Mouse (Mus musculus) kidney, embryonic 14.5 days (tissue): ENCODE measurements at regions not wholly inside any gene's neighbourhood (a gene's known extent, or its start where the extent isn't known, plus 50 kb on each side); places are given as distances from the start of the nearest gene placed in this dataset.

Source experiments
- ATAC-seq: fragments of 200-750 bp; cut with Nextera tagmentation; 2 replicates; pipeline ENCODE4 v1.8.0; 2017; ENCODE audit warnings: moderate number of reproducible peaks, mild to moderate bottlenecking, moderate TSS enrichment, moderate library complexity; ENCODE audit not compliant: low FRiP score, low TSS enrichment
- H3K27ac ChIP-seq: fragments of 300-500 bp; sonication (generic); 2 replicates; pipeline ENCODE4 v1.5.1; 2014; ENCODE audit warnings: low read depth, mild to moderate bottlenecking, low read length, moderate library complexity, mixed read lengths
- H3K27me3 ChIP-seq: fragments of 300-500 bp; sonication (generic); 2 replicates; pipeline ENCODE4 v1.6.1; 2014; ENCODE audit warnings: mild to moderate bottlenecking, low read length; ENCODE audit not compliant: control insufficient read depth, insufficient read depth
- H3K36me3 ChIP-seq: fragments of 300-500 bp; sonication (generic); 2 replicates; pipeline ENCODE4 v1.6.1; 2014; ENCODE audit warnings: low read length, mixed read lengths; ENCODE audit not compliant: control insufficient read depth, insufficient read depth
- H3K4me1 ChIP-seq: fragments of 300-500 bp; sonication (generic); 2 replicates; pipeline ENCODE4 v1.6.1; 2014; ENCODE audit warnings: low read length, mixed read lengths; ENCODE audit not compliant: control insufficient read depth, insufficient read depth
- H3K4me2 ChIP-seq: fragments of 300-500 bp; sonication (generic); replicated peaks from 2 replicates; pipeline ENCODE4 v1.6.1; 2014; ENCODE audit warnings: low read depth, mild to moderate bottlenecking, low read length
- H3K4me3 ChIP-seq: fragments of 300-500 bp; sonication (generic); 2 replicates; pipeline ENCODE4 v1.5.1; 2014; ENCODE audit warnings: mild to moderate bottlenecking, low read length
- H3K9ac ChIP-seq: fragments of 300-500 bp; sonication (generic); 2 replicates; pipeline ENCODE4 v1.6.1; 2014; ENCODE audit warnings: low read depth, mild to moderate bottlenecking, low read length, moderate library complexity
- H3K9me3 ChIP-seq: fragments of 300-500 bp; sonication (generic); 2 replicates; pipeline ENCODE4 v1.6.1; 2016; ENCODE audit warnings: low read length; ENCODE audit not compliant: control insufficient read depth
- WGBS: fragments of 180-500 bp; shearing (Covaris S2); extraction: QIAGEN DNeasy Blood & Tissue Kit; methylation state at CpG from one replicate; pipeline ENCODE4 v1.1.7; 2014; 5-methylcytosine and 5-hydroxymethylcytosine counted together

- ATAC-seq: no peak
- 67% methylated on average over 5 of the region's 5 CpGs for WGBS
- H3K9me3 ChIP-seq: no peaks in the 10 kb centered on the region
- no peak overlapping the region for H3K4me2 ChIP-seq
- H3K27ac ChIP-seq: no peak overlapping the region
- H3K9ac ChIP-seq: no peak overlapping the region
- no peaks in the 10 kb centered on the region for H3K4me1 ChIP-seq
- no peak overlapping the region for H3K4me3 ChIP-seq
- H3K36me3 ChIP-seq: no peaks in the 10 kb centered on the region
- no peaks in the 10 kb centered on the region for H3K27me3 ChIP-seq
These were observed 138.4 kb upstream of the Ccdc54 start for GRCm38 (mm10) chr16:50729341-50729740.

- H3K4me3 ChIP-seq: no peak overlapping the region
- 48% methylated on average over 6 of the region's 6 CpGs for WGBS
- ATAC-seq: no peak
These were observed 132.2 kb upstream of the Ccdc54 start for GRCm38 (mm10) chr16:50723144-50723543.

GRCm38 (mm10) chr16:50717306-50718017, 126.5 kb upstream of the Ccdc54 start:
- Histone ChIP-seq H3K9me3 (no peaks in the 10 kb centered on the region), H3K4me3 (no peak overlapping the region), H3K9ac (no peak overlapping the region), H3K27me3 (no peaks in the 10 kb centered on the region), H3K4me2 (no peak overlapping the region), H3K36me3 (no peaks in the 10 kb centered on the region), H3K27ac (no peak overlapping the region), H3K4me1 (no peaks in the 10 kb centered on the region)
- ATAC-seq: no peak
- 68% methylated on average over 10 of the region's 10 CpGs for WGBS

More at GRCm38 (mm10) chr16:50723144-50723543, 132.2 kb upstream of the Ccdc54 start:
- H3K27ac ChIP-seq: no peak overlapping the region
- H3K4me2 ChIP-seq: no peak overlapping the region
- H3K9me3 ChIP-seq: no peaks in the 10 kb centered on the region
- H3K36me3 ChIP-seq: no peaks in the 10 kb centered on the region
- H3K9ac ChIP-seq: no peak overlapping the region
- H3K27me3 ChIP-seq: no peaks in the 10 kb centered on the region
- H3K4me1 ChIP-seq: no peaks in the 10 kb centered on the region

GRCm38 (mm10) chr16:50709727-50710126, 118.8 kb upstream of the Ccdc54 start:
- peak; percentile 62; the same call in 1 of the 2 replicates for ATAC-seq
- no peak overlapping the region for H3K4me2 ChIP-seq
- H3K36me3 ChIP-seq: no peaks in the 10 kb centered on the region

GRCm38 (mm10) chr16:50707906-50708305, 117.0 kb upstream of the Ccdc54 start:
- Histone ChIP-seq H3K9ac (no peak overlapping the region), H3K27ac (no peak overlapping the region), H3K36me3 (no peaks in the 10 kb centered on the region), H3K4me1 (no peaks in the 10 kb centered on the region), H3K9me3 (no peaks in the 10 kb centered on the region), H3K27me3 (no peaks in the 10 kb centered on the region), H3K4me3 (no peak overlapping the region), H3K4me2 (no peak overlapping the region)
- 94% methylated on average over 2 of the region's 2 CpGs for WGBS
- ATAC-seq: no peak

More at GRCm38 (mm10) chr16:50709727-50710126, 118.8 kb upstream of the Ccdc54 start:
- Histone ChIP-seq H3K4me3 (no peak overlapping the region), H3K27ac (no peak overlapping the region), H3K9me3 (no peaks in the 10 kb centered on the region), H3K9ac (no peak overlapping the region), H3K27me3 (no peaks in the 10 kb centered on the region), H3K4me1 (no peaks in the 10 kb centered on the region)
- WGBS: 19% methylated on average over 6 of the region's 6 CpGs

GRCm38 (mm10) chr16:50705921-50706320, 115.0 kb upstream of the Ccdc54 start:
- H3K4me1 ChIP-seq: no peaks in the 10 kb centered on the region
- H3K27me3 ChIP-seq: no peaks in the 10 kb centered on the region
- no peak overlapping the region for H3K4me2 ChIP-seq
- no peaks in the 10 kb centered on the region for H3K9me3 ChIP-seq
- H3K36me3 ChIP-seq: no peaks in the 10 kb centered on the region
- H3K9ac ChIP-seq: no peak overlapping the region
- WGBS: 73% methylated on average over 4 of the region's 4 CpGs
- no peak overlapping the region for H3K27ac ChIP-seq
- ATAC-seq: no peak
- H3K4me3 ChIP-seq: no peak overlapping the region

GRCm38 (mm10) chr16:50700811-50701517, 110.0 kb upstream of the Ccdc54 start:
- H3K4me3 ChIP-seq: no peak overlapping the region
- H3K4me2 ChIP-seq: no peak overlapping the region
- H3K27ac ChIP-seq: no peak overlapping the region
- H3K36me3 ChIP-seq: no peaks in the 10 kb centered on the region
- ATAC-seq: peak; percentile 71
- H3K9me3 ChIP-seq: no peaks in the 10 kb centered on the region
- no peaks in the 10 kb centered on the region for H3K27me3 ChIP-seq
- H3K9ac ChIP-seq: no peak overlapping the region
- H3K4me1 ChIP-seq: no peaks in the 10 kb centered on the region
- 46% methylated on average over 8 of the region's 8 CpGs for WGBS

- ATAC-seq: no peak
- Histone ChIP-seq H3K9ac (no peak overlapping the region), H3K4me2 (no peak overlapping the region), H3K27ac (no peak overlapping the region), H3K4me1 (no peaks in the 10 kb centered on the region), H3K4me3 (no peak overlapping the region), H3K27me3 (no peaks in the 10 kb centered on the region), H3K9me3 (no peaks in the 10 kb centered on the region), H3K36me3 (no peaks in the 10 kb centered on the region)
- WGBS: 19% methylated on average over 2 of the region's 2 CpGs
These were observed 109.2 kb upstream of the Ccdc54 start for GRCm38 (mm10) chr16:50700123-50700522.

- Histone ChIP-seq H3K27me3 (no peaks in the 10 kb centered on the region), H3K9ac (no peak overlapping the region), H3K4me3 (no peak overlapping the region), H3K4me2 (no peak overlapping the region), H3K36me3 (no peaks in the 10 kb centered on the region), H3K9me3 (no peaks in the 10 kb centered on the region), H3K27ac (no peak overlapping the region), H3K4me1 (no peaks in the 10 kb centered on the region)
- ATAC-seq: no peak
- WGBS: 84% methylated on average over 2 of the region's 2 CpGs
These were observed 106.8 kb upstream of the Ccdc54 start for GRCm38 (mm10) chr16:50697722-50698121.
